Mouse (Mus musculus) CH12.LX (cell line): ENCODE measurements around the gene Hip1r.

Experiments used
- CTCF ChIP-seq, 2 experiments: IDR thresholded peaks in 1 of 2; conservative IDR thresholded peaks in 1 of 2; 2 replicates each; pipeline ENCODE4 v1.5.1; 2011 to 2012; ENCODE audit warnings: low read depth in 2 of 2, low read length in 2 of 2, improper control_type of control experiment in 1 of 2, inconsistent platforms in 1 of 2, mild to moderate bottlenecking in 1 of 2, moderate library complexity in 1 of 2
- EP300 ChIP-seq: IDR thresholded peaks from 2 replicates; pipeline ENCODE4 v1.6.1; 2011; ENCODE audit warnings: low read length, improper control_type of control experiment
- MAFK ChIP-seq: IDR thresholded peaks from 2 replicates; pipeline ENCODE4 v1.6.1; 2011; ENCODE audit warnings: low read length, improper control_type of control experiment; ENCODE audit not compliant: insufficient replicate concordance
- MAX ChIP-seq: IDR thresholded peaks from 2 replicates; pipeline ENCODE4 v1.6.1; 2011; ENCODE audit warnings: low read length, improper control_type of control experiment
- NELFE ChIP-seq: IDR thresholded peaks from 2 replicates; pipeline ENCODE4 v1.6.1; 2011; ENCODE audit warnings: low read depth, low read length, improper control_type of control experiment
- POLR2A ChIP-seq: IDR thresholded peaks from 2 replicates; pipeline ENCODE4 v1.6.1; 2011; ENCODE audit warnings: low read depth, mild to moderate bottlenecking, improper control_type of control experiment, low read length
- SIN3A ChIP-seq: IDR thresholded peaks from 2 replicates; pipeline ENCODE4 v1.6.1; 2012; ENCODE audit warnings: low read length, improper control_type of control experiment, inconsistent platforms
- ZMIZ1 ChIP-seq: IDR thresholded peaks from 2 replicates; pipeline ENCODE4 v1.6.1; 2012; ENCODE audit warnings: low read depth, mild to moderate bottlenecking, inconsistent platforms, low read length, improper control_type of control experiment

GRCm38 (mm10) chr5:124045453-124046010, 72.1 kb downstream of the Hip1r start:
- TF ChIP-seq CTCF (conservative IDR thresholded peaks at IDR 0.05 in 1 of 2, IDR thresholded peaks at IDR 0.05 in 1 of 2; ENCODE audit: low read depth in 2 of 2, low read length in 2 of 2) (no peak), EP300 (no peak), SIN3A (no peak), NELFE (no peak), POLR2A (no peak), ZMIZ1 (no peak), MAFK (no peak), MAX (no peak)
